Mouse (Mus musculus): ENCODE results near the gene Olfr430. TPM values are rescaled to one million over a fixed set of nuclear protein-coding genes. Genes with fewer than 3 reads are reported as not detected.

Gene Olfr430
- polyA plus RNA-seq, 2 experiments, result not detected

DNA sequence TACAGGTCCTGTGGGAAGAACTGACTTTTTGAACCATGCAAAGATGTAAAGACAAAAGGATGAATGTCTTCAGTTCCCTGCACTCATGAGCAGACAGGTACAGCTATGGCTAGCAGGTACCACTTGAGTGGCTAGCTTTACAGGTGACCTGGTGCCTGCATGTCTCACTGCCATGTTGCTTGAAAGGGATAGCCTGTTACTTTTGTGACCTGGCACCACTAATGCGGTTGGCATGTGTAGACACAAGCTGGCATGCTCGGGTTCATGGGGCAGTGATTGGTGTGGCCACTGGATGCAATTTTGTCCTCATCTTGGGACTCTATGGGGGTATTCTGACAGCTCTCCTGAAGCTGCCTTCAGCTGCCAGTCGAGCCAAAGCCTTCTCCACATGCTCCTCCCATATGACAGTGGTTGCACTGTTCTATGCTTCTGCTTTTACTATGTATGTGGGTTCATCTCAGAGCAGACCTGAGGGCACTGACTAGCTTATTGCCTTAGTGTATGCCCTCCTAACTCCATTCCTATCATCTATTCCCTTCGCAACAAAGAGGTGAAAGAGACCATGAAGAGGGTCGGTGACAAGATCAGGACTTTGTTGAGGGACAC, 14.4 kb upstream of the Olfr430 start:
- no peaks in the 10 kb centered on the region for H3K27me3 ChIP-seq (ENCODE audit: control insufficient read depth, insufficient read depth, low read length)
- no peak overlapping the region for H3K9ac ChIP-seq (replicated peaks)
- ATAC-seq (ENCODE audit: insufficient read depth) (no peak), DNase-seq (ENCODE audit: low read depth in 3 of 3, low spot score in 3 of 3) (no peak)
- H3K4me2 ChIP-seq (ENCODE audit: low read depth), result no peak overlapping the region
- no peak overlapping the region for H3K27ac ChIP-seq
- no peaks in the 10 kb centered on the region for H3K4me1 ChIP-seq (replicated peaks; ENCODE audit: control insufficient read depth in 2 of 2, insufficient read depth in 2 of 2, low read length in 1 of 2)
- H3K4me3 ChIP-seq (ENCODE audit: insufficient read depth in 1 of 2, low read depth in 2 of 2, low read length in 2 of 2), result no peak overlapping the region
- no peaks in the 10 kb centered on the region for H3K9me3 ChIP-seq (ENCODE audit: control insufficient read depth, low read length)
- no peaks in the 10 kb centered on the region for H3K36me3 ChIP-seq (replicated peaks; ENCODE audit: control insufficient read depth, insufficient read depth, low read depth)
- TF ChIP-seq CTCF (IDR thresholded peaks at IDR 0.05; ENCODE audit: low read depth) (no peak), EP300 (IDR thresholded peaks at IDR 0.05; ENCODE audit: low read depth) (no peak)
- 48% methylated on average over 5 of the region's 5 CpGs for WGBS (ENCODE audit: insufficient replicate concordance)

DNA sequence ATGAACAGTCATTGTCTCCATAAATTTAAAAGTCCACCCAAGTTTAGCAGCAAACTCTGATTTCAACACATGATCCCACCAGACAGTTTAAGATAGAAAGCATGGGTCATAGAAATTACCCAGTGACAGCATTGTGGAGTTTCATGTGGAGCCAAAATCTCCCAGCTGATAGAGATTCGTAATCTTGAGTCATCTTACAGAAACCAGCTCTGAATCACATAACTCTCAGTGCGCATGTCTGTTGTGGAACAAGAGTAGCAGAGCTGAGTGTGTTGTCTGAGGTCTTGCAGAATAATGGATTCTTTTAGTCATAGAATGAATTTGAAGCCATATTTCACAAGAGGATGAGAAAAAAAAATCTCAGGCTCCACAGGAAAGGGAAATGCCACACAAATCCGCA, 13.4 kb upstream of the Olfr430 start:
- TF ChIP-seq EP300 (IDR thresholded peaks at IDR 0.05; ENCODE audit: low read depth) (no peak), CTCF (IDR thresholded peaks at IDR 0.05; ENCODE audit: low read depth) (no peak)
- H3K36me3 ChIP-seq (replicated peaks; ENCODE audit: control insufficient read depth, insufficient read depth, low read depth), result no peaks in the 10 kb centered on the region
- H3K27ac ChIP-seq, result no peak overlapping the region
- H3K9me3 ChIP-seq (ENCODE audit: control insufficient read depth, low read length), result no peaks in the 10 kb centered on the region
- WGBS (ENCODE audit: insufficient replicate concordance), result 57% methylated on average over 3 of the region's 3 CpGs
- no peaks in the 10 kb centered on the region for H3K4me1 ChIP-seq (replicated peaks; ENCODE audit: control insufficient read depth in 2 of 2, insufficient read depth in 2 of 2, low read length in 1 of 2)
- H3K4me3 ChIP-seq (ENCODE audit: insufficient read depth in 1 of 2, low read depth in 2 of 2, low read length in 2 of 2), result no peak overlapping the region
- no peak for DNase-seq (ENCODE audit: low read depth in 3 of 3, low spot score in 3 of 3)
- no peak overlapping the region for H3K4me2 ChIP-seq (ENCODE audit: low read depth)
- H3K9ac ChIP-seq (replicated peaks), result no peak overlapping the region
- no peak for ATAC-seq (ENCODE audit: insufficient read depth)
- H3K27me3 ChIP-seq (ENCODE audit: control insufficient read depth, insufficient read depth, low read length), result no peaks in the 10 kb centered on the region

DNA sequence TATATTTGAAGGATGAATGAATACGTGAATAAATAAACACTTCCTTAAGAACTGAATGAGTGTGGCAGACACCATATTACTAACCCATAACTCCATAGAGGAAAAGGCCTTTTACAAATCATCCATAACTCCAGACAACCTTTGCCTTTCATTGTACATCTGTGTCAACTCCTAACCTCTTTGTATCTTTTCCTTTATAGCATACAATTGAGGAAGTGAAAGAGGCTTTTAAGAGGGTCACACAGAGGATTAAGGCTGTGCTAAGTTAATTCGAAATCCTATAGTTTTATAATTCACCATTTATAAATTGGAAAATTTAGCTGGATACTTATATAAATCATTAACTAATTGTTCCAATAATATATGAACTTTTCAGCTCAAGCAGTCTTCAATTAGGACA, 11.2 kb upstream of the Olfr430 start:
- DNase-seq (ENCODE audit: low read depth in 3 of 3, low spot score in 3 of 3) (no peak), ATAC-seq (ENCODE audit: insufficient read depth) (no peak)
- Histone ChIP-seq H3K4me2 (ENCODE audit: low read depth) (no peak overlapping the region), H3K9me3 (ENCODE audit: control insufficient read depth, low read length) (no peaks in the 10 kb centered on the region), H3K9ac (replicated peaks) (no peak overlapping the region), H3K36me3 (replicated peaks; ENCODE audit: control insufficient read depth, insufficient read depth, low read depth) (no peaks in the 10 kb centered on the region), H3K4me3 (ENCODE audit: insufficient read depth in 1 of 2, low read depth in 2 of 2, low read length in 2 of 2) (no peak overlapping the region), H3K27ac (no peak overlapping the region), H3K4me1 (replicated peaks; ENCODE audit: control insufficient read depth in 2 of 2, insufficient read depth in 2 of 2, low read length in 1 of 2) (no peaks in the 10 kb centered on the region), H3K27me3 (ENCODE audit: control insufficient read depth, insufficient read depth, low read length) (no peaks in the 10 kb centered on the region)
- WGBS (ENCODE audit: insufficient replicate concordance), result 48% methylated on average over 2 of the region's 2 CpGs
- TF ChIP-seq EP300 (IDR thresholded peaks at IDR 0.05; ENCODE audit: low read depth), result no peak
- TF ChIP-seq CTCF (IDR thresholded peaks at IDR 0.05; ENCODE audit: low read depth), result no peak

DNA sequence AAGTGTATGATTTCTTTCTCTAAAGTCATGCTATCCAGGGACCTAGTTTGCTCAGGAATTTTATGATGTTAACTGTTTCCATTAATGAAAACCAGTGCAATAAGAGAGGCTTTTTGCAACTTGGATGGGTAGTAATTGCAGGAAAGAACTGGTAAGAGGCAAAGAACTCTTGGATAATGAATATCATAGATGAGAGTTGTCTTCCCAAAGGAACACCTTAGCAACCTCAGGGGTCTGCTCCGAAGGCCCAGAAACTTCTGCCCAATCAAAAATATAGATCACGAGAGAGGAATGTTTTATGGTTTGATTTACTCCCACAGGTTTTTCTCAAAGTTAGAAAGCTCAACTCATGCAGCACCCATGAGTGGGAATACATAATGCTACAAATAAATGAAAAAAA, 17.6 kb downstream of the Olfr430 start, which contains the start of gene Olfr429:
Gene Olfr429, plus strand, starts transcription at position 301 of the 400 bp plus-strand sequence.
- 68% methylated on average over 2 of the region's 2 CpGs for WGBS (ENCODE audit: insufficient replicate concordance)
- no peaks in the 10 kb centered on the region for H3K9me3 ChIP-seq (ENCODE audit: control insufficient read depth, low read length)
- H3K27me3 ChIP-seq (ENCODE audit: control insufficient read depth, insufficient read depth, low read length), result no peaks in the 10 kb centered on the region
- no peak within 1 kb of the TSS for H3K9ac ChIP-seq (replicated peaks)
- TF ChIP-seq EP300 (IDR thresholded peaks at IDR 0.05; ENCODE audit: low read depth) (no peak), CTCF (IDR thresholded peaks at IDR 0.05; ENCODE audit: low read depth) (no peak)
- no peak within 1 kb of the TSS for H3K4me3 ChIP-seq (ENCODE audit: insufficient read depth in 1 of 2, low read depth in 2 of 2, low read length in 2 of 2)
- H3K4me2 ChIP-seq (ENCODE audit: low read depth), result no peak within 1 kb of the TSS
- H3K27ac ChIP-seq, result no peak within 1 kb of the TSS
- DNase-seq (ENCODE audit: low read depth in 3 of 3, low spot score in 3 of 3) (no peak), ATAC-seq (ENCODE audit: insufficient read depth) (no peak)
- no peaks in the 10 kb centered on the region for H3K4me1 ChIP-seq (replicated peaks; ENCODE audit: control insufficient read depth in 2 of 2, insufficient read depth in 2 of 2, low read length in 1 of 2)
- H3K36me3 ChIP-seq (replicated peaks; ENCODE audit: control insufficient read depth, insufficient read depth, low read depth), result no peaks in the 10 kb centered on the region

DNA sequence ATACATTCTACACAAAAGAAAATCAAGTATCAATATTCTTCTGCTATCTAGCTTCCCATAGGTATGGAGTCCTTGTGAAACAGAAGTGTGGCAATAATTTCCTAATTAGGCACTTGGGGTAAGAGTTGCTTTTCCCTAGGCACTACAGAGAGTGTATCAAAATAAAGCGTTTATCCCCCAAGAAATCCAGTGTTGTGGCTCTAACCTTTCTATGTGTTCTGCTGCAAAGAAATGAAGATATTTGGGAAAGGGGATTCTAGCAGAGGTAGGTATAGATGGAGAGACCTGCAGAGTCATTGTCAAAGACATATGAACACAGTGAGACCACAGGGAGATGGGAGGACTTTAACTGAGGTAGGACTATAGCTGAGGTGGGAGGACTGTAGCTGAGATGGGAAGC, 30.2 kb downstream of the Olfr430 start, which contains the start of gene Olfr427:
Gene Olfr427, plus strand, starts transcription at position 301 of the 400 bp plus-strand sequence.
- Histone ChIP-seq H3K4me1 (replicated peaks; ENCODE audit: control insufficient read depth in 2 of 2, insufficient read depth in 2 of 2, low read length in 1 of 2) (no peaks in the 10 kb centered on the region), H3K27me3 (ENCODE audit: control insufficient read depth, insufficient read depth, low read length) (no peaks in the 10 kb centered on the region), H3K36me3 (replicated peaks; ENCODE audit: control insufficient read depth, insufficient read depth, low read depth) (no peaks in the 10 kb centered on the region), H3K4me3 (ENCODE audit: insufficient read depth in 1 of 2, low read depth in 2 of 2, low read length in 2 of 2) (no peak within 1 kb of the TSS), H3K9me3 (ENCODE audit: control insufficient read depth, low read length) (no peaks in the 10 kb centered on the region), H3K9ac (replicated peaks) (no peak within 1 kb of the TSS), H3K4me2 (ENCODE audit: low read depth) (no peak within 1 kb of the TSS), H3K27ac (no peak within 1 kb of the TSS)
- 65% methylated on average over 1 of the region's 1 CpGs for WGBS (ENCODE audit: insufficient replicate concordance)
- DNase-seq (ENCODE audit: low read depth in 3 of 3, low spot score in 3 of 3), result no peak
- ATAC-seq (ENCODE audit: insufficient read depth), result no peak
- TF ChIP-seq EP300 (IDR thresholded peaks at IDR 0.05; ENCODE audit: low read depth), result no peak
- no peak for TF ChIP-seq CTCF (IDR thresholded peaks at IDR 0.05; ENCODE audit: low read depth)

Data from liver, embryonic 14.5 days (tissue).